In the genomic region with DNA sequence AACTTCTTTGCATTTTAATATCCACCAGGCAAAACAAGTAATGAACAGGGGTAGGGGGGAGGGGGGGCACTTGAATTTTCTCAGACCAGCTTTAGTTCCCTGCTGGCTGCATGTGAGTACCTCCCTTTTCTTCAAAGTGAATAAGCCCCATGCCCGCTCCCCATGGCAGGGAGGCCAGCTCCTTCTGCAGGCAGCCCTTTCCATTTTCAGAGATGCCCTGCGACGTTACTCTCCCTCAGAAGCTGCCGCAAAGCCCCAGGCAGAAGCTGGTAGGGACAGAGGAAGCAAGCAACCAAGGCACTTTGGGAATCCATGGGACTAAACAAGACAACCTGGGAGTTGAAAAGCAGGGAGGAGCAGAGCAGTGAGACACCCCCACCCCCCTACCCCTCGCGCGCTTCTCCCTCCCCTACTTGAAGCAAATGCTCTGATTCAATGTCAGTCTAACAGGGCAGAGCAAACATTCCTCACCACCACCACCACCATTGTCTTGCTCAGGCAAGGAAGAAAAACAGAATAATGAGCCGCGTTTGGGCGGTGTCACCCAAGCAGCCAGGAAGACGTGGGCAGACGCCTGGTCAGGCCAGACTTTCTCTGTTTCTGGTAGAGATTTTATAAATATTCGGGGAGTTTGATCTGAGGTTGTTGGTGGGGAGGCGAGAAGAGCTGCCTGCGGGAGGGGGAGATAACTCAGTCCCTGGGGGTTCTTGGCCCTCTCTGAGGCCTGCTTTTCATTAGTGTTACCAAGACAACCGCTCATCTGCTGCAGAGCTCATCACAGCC, we compare ENCODE assay signal across 8 mouse cellular contexts.
DNase-seq lines count a peak whose midpoint lies in the region; ATAC-seq and TF ChIP-seq lines count a peak whose summit lies in the region.
"Had no signal": no experiment of that assay in that cellular context is flagged by ENCODE, and none has a peak within 500 bp of the region (broad histone marks: within the 10 kb centered on the region; RNA-seq: fewer than 3 reads in every experiment).

No protein-coding gene starts in this region.

- no peaks in the 10 kb centered on the region for H3K36me3 ChIP-seq in forebrain, postnatal 0 days (ENCODE audit: insufficient read depth)
- H3K36me3 ChIP-seq in intestine, embryonic 16.5 days (ENCODE audit: control insufficient read depth, insufficient read depth, low read length) = no peaks in the 10 kb centered on the region
- no peaks in the 10 kb centered on the region for H3K36me3 ChIP-seq in stomach, postnatal 0 days (ENCODE audit: control insufficient read depth, insufficient read depth, low read length)

- no peak for TF ChIP-seq EP300 in stomach, postnatal 0 days (optimal IDR thresholded peaks at IDR 0.05)

- no peaks in the 10 kb centered on the region for H3K27me3 ChIP-seq in forebrain, postnatal 0 days (ENCODE audit: insufficient read depth, low read length)
- H3K27me3 ChIP-seq in intestine, embryonic 16.5 days (replicated peaks; ENCODE audit: control insufficient read depth, insufficient read depth, low read length) = no peaks in the 10 kb centered on the region
- no peaks in the 10 kb centered on the region for H3K27me3 ChIP-seq in stomach, postnatal 0 days (ENCODE audit: control insufficient read depth, insufficient read depth, low read length)

- no peaks in the 10 kb centered on the region for H3K9me3 ChIP-seq in forebrain, postnatal 0 days (ENCODE audit: low read length)
- no peaks in the 10 kb centered on the region for H3K9me3 ChIP-seq in intestine, embryonic 16.5 days (ENCODE audit: control insufficient read depth, low read length)
- no peaks in the 10 kb centered on the region for H3K9me3 ChIP-seq in stomach, postnatal 0 days (ENCODE audit: control insufficient read depth, low read length)

- peak overlapping the region; percentile 19; the same call in 1 of the 2 replicates for H3K9ac ChIP-seq in forebrain, postnatal 0 days
- H3K9ac ChIP-seq in intestine, embryonic 16.5 days (ENCODE audit: low read depth, low read length) = peak overlapping the region; percentile 50
- H3K9ac ChIP-seq in stomach, postnatal 0 days (ENCODE audit: low read length) = peak overlapping the region; percentile 43; the same call in 1 of the 2 replicates

- peaks cover 19% of the 10 kb centered on the region for H3K4me1 ChIP-seq in forebrain, postnatal 0 days (ENCODE audit: insufficient read depth)
- H3K4me1 ChIP-seq in intestine, embryonic 16.5 days (ENCODE audit: control insufficient read depth, insufficient read depth, low read length) = peaks cover 35% of the 10 kb centered on the region
- peaks cover 22% of the 10 kb centered on the region for H3K4me1 ChIP-seq in stomach, postnatal 0 days (replicated peaks; ENCODE audit: control insufficient read depth, insufficient read depth)

- peak overlapping the region; percentile 83 for H3K27ac ChIP-seq in forebrain, postnatal 0 days (ENCODE audit: low read depth, low read length)
- peak overlapping the region; percentile 85 for H3K27ac ChIP-seq in intestine, embryonic 16.5 days (ENCODE audit: low read length)
- peak overlapping the region; percentile 82 for H3K27ac ChIP-seq in stomach, postnatal 0 days (replicated peaks)

- no peak overlapping the region for H3K4me3 ChIP-seq in forebrain, postnatal 0 days (ENCODE audit: low read depth, low read length)
- H3K4me3 ChIP-seq in intestine, embryonic 16.5 days (ENCODE audit: low read length) = no peak overlapping the region
- no peak overlapping the region for H3K4me3 ChIP-seq in stomach, postnatal 0 days (ENCODE audit: low read depth, low read length)
- H3K4me3 ChIP-seq: erythroblast, embryonic 14.5 days had no signal

- peak; percentile 54 for DNase-seq in CD4-positive, CD25-positive, alpha-beta regulatory T cell, adult 2 months (ENCODE audit: low read depth, low spot score)
- DNase-seq in MN1 (ENCODE audit: low spot score) = peak; percentile 83
- peak; percentile 86 for DNase-seq in forebrain, postnatal 0 days
- peak; percentile 76 for DNase-seq in mesoderm, embryonic 11.5 days (ENCODE audit: low read depth, low spot score)
- peak; percentile 42 for DNase-seq in stomach, postnatal 0 days (ENCODE audit: low spot score)
- DNase-seq in cerebellum, postnatal 14 days = no peak

- 2% methylated on average over 16 of the region's 16 CpGs for WGBS in forebrain, postnatal 0 days
- WGBS in intestine, embryonic 16.5 days = 17% methylated on average over 16 of the region's 16 CpGs
- WGBS in stomach, postnatal 0 days = 21% methylated on average over 16 of the region's 16 CpGs

- TF ChIP-seq CTCF in forebrain, postnatal 0 days (IDR thresholded peaks at IDR 0.05; ENCODE audit: low read depth) = no peak
- TF ChIP-seq CTCF in stomach, postnatal 0 days (IDR thresholded peaks at IDR 0.05; ENCODE audit: low read depth) = no peak

- peak overlapping the region; percentile 23 for H3K4me2 ChIP-seq in forebrain, postnatal 0 days (ENCODE audit: low read depth)
- no peak overlapping the region for H3K4me2 ChIP-seq in intestine, embryonic 16.5 days (ENCODE audit: low read depth, low read length)
- H3K4me2 ChIP-seq in stomach, postnatal 0 days (replicated peaks; ENCODE audit: low read depth) = no peak overlapping the region

- peak; percentile 92 for ATAC-seq in forebrain, postnatal 0 days
- no peak for ATAC-seq in intestine, embryonic 16.5 days
- ATAC-seq in stomach, postnatal 0 days (ENCODE audit: low FRiP score, low TSS enrichment) = no peak

Comparison
In these comparisons a context has a peak if more than half of its experiments do, and no peak if none do; other contexts are left out.
1. DNase-seq: peak in CD4-positive, CD25-positive, alpha-beta regulatory T cell, adult 2 months (single experiment), MN1 (single experiment), forebrain, postnatal 0 days (single experiment), mesoderm, embryonic 11.5 days (single experiment) and stomach, postnatal 0 days (single experiment); none in cerebellum, postnatal 14 days (0 of 2).
2. Peak in every context shown above with its lines, with median percentiles within 50 percentile points of each other: H3K27ac ChIP-seq and H3K9ac ChIP-seq.